10 mouse cellular contexts compared by ENCODE assay signal in the genomic region with DNA sequence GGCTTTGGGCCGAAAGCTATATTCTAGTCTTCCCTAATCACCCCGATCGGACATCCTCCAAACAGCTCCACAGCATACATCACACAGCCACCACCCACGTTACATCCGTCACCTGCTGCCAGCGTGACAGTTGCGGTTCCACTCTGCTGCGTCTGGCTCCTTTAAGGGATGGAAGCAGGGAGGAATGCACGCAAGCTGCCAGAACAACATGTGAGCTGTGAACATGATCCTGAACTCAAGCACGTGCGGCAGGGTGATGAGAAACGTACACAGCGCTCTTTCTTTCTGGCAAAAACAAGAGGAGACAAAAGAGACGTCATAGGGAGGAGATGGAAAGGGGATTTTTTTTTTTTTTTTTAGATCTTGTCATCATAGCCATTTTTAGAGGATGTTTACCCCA. TPM values are rescaled to one million over a fixed set of nuclear protein-coding genes. Genes with fewer than 3 reads are reported as not detected.
A peak's percentile ranks its signal among the peaks of the same experiment; 100 is the strongest.
DNase-seq lines count a peak whose midpoint lies in the region; ATAC-seq and TF ChIP-seq lines count a peak whose summit lies in the region.
"Had no signal": no experiment of that assay in that cellular context is flagged by ENCODE, and none has a peak within 500 bp of the region (broad histone marks: within the 10 kb centered on the region; RNA-seq: fewer than 3 reads in every experiment).

No protein-coding gene starts in this region.

- H3K9ac ChIP-seq in forebrain, postnatal 0 days = no peak overlapping the region
- H3K9ac ChIP-seq in forebrain, embryonic 11.5 days (ENCODE audit: low read length) = no peak overlapping the region
- H3K9ac ChIP-seq: embryonic facial prominence, embryonic 12.5 days had no signal

- no peaks in the 10 kb centered on the region for H3K9me3 ChIP-seq in forebrain, postnatal 0 days (ENCODE audit: low read length)
- H3K9me3 ChIP-seq in forebrain, embryonic 11.5 days (ENCODE audit: control insufficient read depth, low read length) = peaks cover 4% of the 10 kb centered on the region; the same call in 1 of the 2 replicates
- H3K9me3 ChIP-seq: embryonic facial prominence, embryonic 12.5 days had no signal

- no peaks in the 10 kb centered on the region for H3K36me3 ChIP-seq in forebrain, postnatal 0 days (ENCODE audit: insufficient read depth)
- H3K36me3 ChIP-seq in forebrain, embryonic 11.5 days (ENCODE audit: control insufficient read depth, insufficient read depth, low read length) = no peaks in the 10 kb centered on the region
- H3K36me3 ChIP-seq: embryonic facial prominence, embryonic 12.5 days; G1E had no signal

- WGBS in forebrain, postnatal 0 days = 50% methylated on average over 14 of the region's 14 CpGs
- WGBS in forebrain, embryonic 11.5 days = 85% methylated on average over 14 of the region's 14 CpGs

- no peak overlapping the region for H3K4me3 ChIP-seq in forebrain, postnatal 0 days (ENCODE audit: low read depth, low read length)
- H3K4me3 ChIP-seq in forebrain, embryonic 11.5 days (ENCODE audit: low read depth, low read length) = no peak overlapping the region
- H3K4me3 ChIP-seq: embryonic facial prominence, embryonic 12.5 days had no signal

- no peak overlapping the region for H3K27ac ChIP-seq in forebrain, postnatal 0 days (ENCODE audit: low read depth, low read length)
- H3K27ac ChIP-seq in forebrain, embryonic 11.5 days (ENCODE audit: low read depth, low read length) = no peak overlapping the region
- H3K27ac ChIP-seq: embryonic facial prominence, embryonic 12.5 days had no signal

- H3K4me2 ChIP-seq in forebrain, postnatal 0 days (ENCODE audit: low read depth) = no peak overlapping the region
- H3K4me2 ChIP-seq in forebrain, embryonic 11.5 days (ENCODE audit: low read depth, low read length, severe bottlenecking) = no peak overlapping the region
- H3K4me2 ChIP-seq: embryonic facial prominence, embryonic 12.5 days had no signal

- DNase-seq in forebrain, postnatal 0 days = peak; percentile 63
- DNase-seq in forebrain, embryonic 11.5 days (ENCODE audit: low spot score) = no peak
- DNase-seq in A20 (ENCODE audit: low read depth, low spot score) (peak; percentile 39), MN1 (ENCODE audit: low spot score) (no peak)
- DNase-seq in heart, postnatal 14 days = peak; percentile 29 to 44
- peak; percentile 61 for DNase-seq in left cerebral cortex, postnatal 36 days (ENCODE audit: low spot score in 2 of 2)
- no peak for DNase-seq in spleen, postnatal 10 days (ENCODE audit: low spot score in 2 of 2)
- DNase-seq in retina, embryonic 14.5 days (ENCODE audit: low spot score) = no peak

- intact Hi-C loops in heart, postnatal 14 days (cut with DNase I) = no loop called here
- intact Hi-C loops in left cerebral cortex, postnatal 36 days (cut with DNase I) = no loop called here

- peak; percentile 62 for ATAC-seq in forebrain, postnatal 0 days
- ATAC-seq in forebrain, embryonic 11.5 days (replicated peaks; ENCODE audit: low FRiP score) = no peak

- no peak for TF ChIP-seq CTCF in forebrain, postnatal 0 days (IDR thresholded peaks at IDR 0.05; ENCODE audit: low read depth)

- no peaks in the 10 kb centered on the region; the same call in 1 of the 2 replicates for H3K4me1 ChIP-seq in forebrain, postnatal 0 days (ENCODE audit: insufficient read depth)
- H3K4me1 ChIP-seq in forebrain, embryonic 11.5 days (replicated peaks; ENCODE audit: control insufficient read depth, insufficient read depth, low read length) = no peaks in the 10 kb centered on the region

- H3K27me3 ChIP-seq in forebrain, postnatal 0 days (ENCODE audit: insufficient read depth, low read length) = no peaks in the 10 kb centered on the region
- no peaks in the 10 kb centered on the region for H3K27me3 ChIP-seq in forebrain, embryonic 11.5 days (ENCODE audit: control insufficient read depth, insufficient read depth, low read length)
- H3K27me3 ChIP-seq: embryonic facial prominence, embryonic 12.5 days had no signal

RNA-seq across cellular contexts. Expression of gene Ranbp9, which starts 17.8 kb away (rescaled TPM):
- 44.8 and 44.9 TPM in 2 replicates for total RNA-seq in forebrain, postnatal 0 days (2014; rRNA removed)
- 8.1 and 9.3 TPM in 2 replicates for polyA plus RNA-seq in forebrain, postnatal 0 days (2015; fragmentation: Nextera tagmentation; extraction: Ambion mirVana)
- polyA plus RNA-seq in forebrain, embryonic 11.5 days (2014; fragmentation: Nextera tagmentation; extraction: Ambion mirVana) = 12.5 and 15.3 TPM in 2 replicates
- total RNA-seq in heart, postnatal 14 days (2021) = 10 to 100 TPM; 45.7 to 45.9 TPM
- 10 to 100 TPM; 95.4 to 99.3 TPM for total RNA-seq in left cerebral cortex, postnatal 36 days (2021)

Comparison
In these comparisons a context has a peak if more than half of its experiments do, and no peak if none do; other contexts are left out.
1. DNase-seq: peak in forebrain, postnatal 0 days (single experiment), A20 (single experiment), heart, postnatal 14 days (2 of 2) and left cerebral cortex, postnatal 36 days (2 of 2); none in forebrain, embryonic 11.5 days (single experiment), spleen, postnatal 10 days (0 of 2), MN1 (single experiment) and retina, embryonic 14.5 days (single experiment).